Mouse (Mus musculus): ENCODE measurements around the gene Nmu. TPM values are rescaled to one million over a fixed set of nuclear protein-coding genes. Genes with fewer than 3 reads are reported as not detected.

The Nmu gene
- total RNA-seq, 1 experiment from 2014 or later = not detected

GRCm38 (mm10) chr5:76330953-76331352 lies 32.6 kb downstream of the Nmu start, which contains the start of gene Pdcl2:
TSS of gene Pdcl2 (minus strand) at chr5:76331156.
- no peak for ATAC-seq (replicated peaks in 1 of 2; ENCODE audit: insufficient read depth in 1 of 2, low FRiP score in 2 of 2, low TSS enrichment in 1 of 2, low read depth in 1 of 2, poor library complexity in 2 of 2, severe bottlenecking in 2 of 2)

- no peak for ATAC-seq (replicated peaks in 1 of 2; ENCODE audit: insufficient read depth in 1 of 2, low FRiP score in 2 of 2, low TSS enrichment in 1 of 2, low read depth in 1 of 2, poor library complexity in 2 of 2, severe bottlenecking in 2 of 2)
Measured at GRCm38 (mm10) chr5:76327296-76327695, 36.3 kb downstream of the Nmu start.

GRCm38 (mm10) chr5:76325113-76325512 lies 38.5 kb downstream of the Nmu start:
- no peak for ATAC-seq (replicated peaks in 1 of 2; ENCODE audit: insufficient read depth in 1 of 2, low FRiP score in 2 of 2, low TSS enrichment in 1 of 2, low read depth in 1 of 2, poor library complexity in 2 of 2, severe bottlenecking in 2 of 2)

GRCm38 (mm10) chr5:76321249-76322196 lies 42.1 kb downstream of the Nmu start:
- ATAC-seq (replicated peaks in 1 of 2; ENCODE audit: insufficient read depth in 1 of 2, low FRiP score in 2 of 2, low TSS enrichment in 1 of 2, low read depth in 1 of 2, poor library complexity in 2 of 2, severe bottlenecking in 2 of 2) = no peak

- no peak for ATAC-seq (replicated peaks in 1 of 2; ENCODE audit: insufficient read depth in 1 of 2, low FRiP score in 2 of 2, low TSS enrichment in 1 of 2, low read depth in 1 of 2, poor library complexity in 2 of 2, severe bottlenecking in 2 of 2)
Measured at GRCm38 (mm10) chr5:76308206-76308605, 55.4 kb downstream of the Nmu start.

GRCm38 (mm10) chr5:76306261-76306660 lies 57.3 kb downstream of the Nmu start:
- no peak for ATAC-seq (replicated peaks in 1 of 2; ENCODE audit: insufficient read depth in 1 of 2, low FRiP score in 2 of 2, low TSS enrichment in 1 of 2, low read depth in 1 of 2, poor library complexity in 2 of 2, severe bottlenecking in 2 of 2)

GRCm38 (mm10) chr5:76305616-76306015 lies 58.0 kb downstream of the Nmu start:
- ATAC-seq (replicated peaks in 1 of 2; ENCODE audit: insufficient read depth in 1 of 2, low FRiP score in 2 of 2, low TSS enrichment in 1 of 2, low read depth in 1 of 2, poor library complexity in 2 of 2, severe bottlenecking in 2 of 2) = no peak

GRCm38 (mm10) chr5:76304452-76305341 lies 58.9 kb downstream of the Nmu start, which contains the start of gene Clock:
TSS of gene Clock (minus strand) at chr5:76304792.
- ATAC-seq (replicated peaks in 1 of 2; ENCODE audit: insufficient read depth in 1 of 2, low FRiP score in 2 of 2, low TSS enrichment in 1 of 2, low read depth in 1 of 2, poor library complexity in 2 of 2, severe bottlenecking in 2 of 2) = peak; percentile 62 to 88

GRCm38 (mm10) chr5:76303745-76304451 lies 59.7 kb downstream of the Nmu start:
- ATAC-seq (replicated peaks in 1 of 2; ENCODE audit: insufficient read depth in 1 of 2, low FRiP score in 2 of 2, low TSS enrichment in 1 of 2, low read depth in 1 of 2, poor library complexity in 2 of 2, severe bottlenecking in 2 of 2) = peak; percentile 25 to 67; a peak in 2 of 4 replicates

- no peak for ATAC-seq (replicated peaks in 1 of 2; ENCODE audit: insufficient read depth in 1 of 2, low FRiP score in 2 of 2, low TSS enrichment in 1 of 2, low read depth in 1 of 2, poor library complexity in 2 of 2, severe bottlenecking in 2 of 2)
Measured at GRCm38 (mm10) chr5:76303379-76303744, 60.2 kb downstream of the Nmu start.

- ATAC-seq (replicated peaks in 1 of 2; ENCODE audit: insufficient read depth in 1 of 2, low FRiP score in 2 of 2, low TSS enrichment in 1 of 2, low read depth in 1 of 2, poor library complexity in 2 of 2, severe bottlenecking in 2 of 2) = no peak
Measured at GRCm38 (mm10) chr5:76302009-76302408, 61.6 kb downstream of the Nmu start.

GRCm38 (mm10) chr5:76289234-76289691 lies 74.3 kb downstream of the Nmu start:
- ATAC-seq (replicated peaks in 1 of 2; ENCODE audit: insufficient read depth in 1 of 2, low FRiP score in 2 of 2, low TSS enrichment in 1 of 2, low read depth in 1 of 2, poor library complexity in 2 of 2, severe bottlenecking in 2 of 2) = no peak

GRCm38 (mm10) chr5:76288256-76288655 lies 75.3 kb downstream of the Nmu start:
- ATAC-seq (replicated peaks in 1 of 2; ENCODE audit: insufficient read depth in 1 of 2, low FRiP score in 2 of 2, low TSS enrichment in 1 of 2, low read depth in 1 of 2, poor library complexity in 2 of 2, severe bottlenecking in 2 of 2) = no peak

GRCm38 (mm10) chr5:76287062-76287461 lies 76.5 kb downstream of the Nmu start:
- ATAC-seq (replicated peaks in 1 of 2; ENCODE audit: insufficient read depth in 1 of 2, low FRiP score in 2 of 2, low TSS enrichment in 1 of 2, low read depth in 1 of 2, poor library complexity in 2 of 2, severe bottlenecking in 2 of 2) = no peak

- ATAC-seq (replicated peaks in 1 of 2; ENCODE audit: insufficient read depth in 1 of 2, low FRiP score in 2 of 2, low TSS enrichment in 1 of 2, low read depth in 1 of 2, poor library complexity in 2 of 2, severe bottlenecking in 2 of 2) = no peak
Measured at GRCm38 (mm10) chr5:76285699-76286098, 77.9 kb downstream of the Nmu start.

- ATAC-seq (replicated peaks in 1 of 2; ENCODE audit: insufficient read depth in 1 of 2, low FRiP score in 2 of 2, low TSS enrichment in 1 of 2, low read depth in 1 of 2, poor library complexity in 2 of 2, severe bottlenecking in 2 of 2) = no peak
Measured at GRCm38 (mm10) chr5:76283890-76284289, 79.7 kb downstream of the Nmu start.
